Mouse (Mus musculus) forebrain, embryonic 11.5 days (tissue): Measurements from ENCODE around the gene Rtbdn. TPM values are rescaled to one million over a fixed set of nuclear protein-coding genes. Genes with fewer than 3 reads are reported as not detected.
"Not testable (repeated sequence)": the region's sequence is repeated elsewhere in the genome, so short reads cannot be mapped to it uniquely, and the experiment has no call there.

ENCODE experiments used
- ATAC-seq: fragments of 200-750 bp; cut with Nextera tagmentation; replicated peaks from 2 replicates; pipeline ENCODE4 v1.8.0; 2017; ENCODE audit warnings: moderate TSS enrichment; ENCODE audit not compliant: low FRiP score
- DNase-seq: peaks from one replicate; pipeline ENCODE4 v3.0.0-alpha.2; 2017; ENCODE audit warnings: low spot score
- H3K27ac ChIP-seq: fragments of 300-500 bp; sonication (generic); 2 replicates; pipeline ENCODE4 v1.5.1; 2014; ENCODE audit warnings: low read depth, low read length
- H3K27me3 ChIP-seq: fragments of 300-500 bp; sonication (generic); 2 replicates; pipeline ENCODE4 v1.6.1; 2014; ENCODE audit warnings: mild to moderate bottlenecking, low read length, mixed read lengths; ENCODE audit not compliant: control insufficient read depth, insufficient read depth
- H3K36me3 ChIP-seq: fragments of 300-500 bp; sonication (generic); 2 replicates; pipeline ENCODE4 v1.6.1; 2014; ENCODE audit warnings: mild to moderate bottlenecking, low read length, moderate library complexity, mixed read lengths; ENCODE audit not compliant: control insufficient read depth, insufficient read depth
- H3K4me1 ChIP-seq: fragments of 300-500 bp; sonication (generic); replicated peaks from 2 replicates; pipeline ENCODE4 v1.6.1; 2014; ENCODE audit warnings: low read length, mixed read lengths; ENCODE audit not compliant: control insufficient read depth, insufficient read depth
- H3K4me2 ChIP-seq: fragments of 300-500 bp; sonication (generic); 2 replicates; pipeline ENCODE4 v1.6.1; 2014; ENCODE audit warnings: low read depth, mild to moderate bottlenecking, low read length, moderate library complexity, mixed read lengths; ENCODE audit not compliant: severe bottlenecking
- H3K4me3 ChIP-seq: fragments of 300-500 bp; sonication (generic); 2 replicates; pipeline ENCODE4 v1.5.1; 2014; ENCODE audit warnings: low read depth, low read length
- H3K9ac ChIP-seq: fragments of 300-500 bp; sonication (generic); 2 replicates; pipeline ENCODE4 v1.6.1; 2014; ENCODE audit warnings: low read length
- H3K9me3 ChIP-seq: fragments of 300-500 bp; sonication (generic); 2 replicates; pipeline ENCODE4 v1.6.1; 2016; ENCODE audit warnings: low read length, mixed read lengths; ENCODE audit not compliant: control insufficient read depth
- WGBS: fragments of 180-500 bp; shearing (Covaris S2); extraction: QIAGEN DNeasy Blood & Tissue Kit; methylation state at CpG from one replicate; pipeline ENCODE4 v1.1.7; 2014; 5-methylcytosine and 5-hydroxymethylcytosine counted together
- polyA plus RNA-seq: library from polyadenylated mRNA; unstranded; fragments of >200 nt; fragmentation: Nextera tagmentation; extraction: Ambion mirVana; gene quantifications from 2 replicates; pipeline ENCODE4 v1.2.1, GENCODE M21; 2014

Rtbdn gene
- polyA plus RNA-seq, 1 experiment from 2014 or later, result 0.36 TPM

- H3K4me2 ChIP-seq, result peak overlapping the region; percentile 77; the same call in 1 of the 2 replicates
- H3K4me3 ChIP-seq, result peak overlapping the region; percentile 41; the same call in 1 of the 2 replicates
- not testable (repeated sequence) for H3K9me3 ChIP-seq, ATAC-seq, H3K27ac ChIP-seq, H3K36me3 ChIP-seq, H3K4me1 ChIP-seq, DNase-seq
- H3K27me3 ChIP-seq, result peaks cover 24% of the 10 kb centered on the region
- peak overlapping the region; percentile 13; the same call in 1 of the 2 replicates for H3K9ac ChIP-seq
- WGBS, result 29% methylated on average over 7 of the region's 7 CpGs
Measured at GRCm38 (mm10) chr8:84907979-84908378, 38.8 kb upstream of the Rtbdn start.

- Histone ChIP-seq H3K9me3 (no peaks in the 10 kb centered on the region), H3K27ac (no peak within 1 kb of the TSS), H3K4me3 (peak within 1 kb of the TSS; percentile 41), H3K27me3 (peaks cover 27% of the 10 kb centered on the region), H3K9ac (peak within 1 kb of the TSS; percentile 62), H3K4me1 (peaks cover 7% of the 10 kb centered on the region), H3K36me3 (no peaks in the 10 kb centered on the region), H3K4me2 (peak within 1 kb of the TSS; percentile 77)
- DNase-seq (peak; percentile 96), ATAC-seq (peak; percentile 88)
- under 1% methylated on average over 45 of the region's 45 CpGs for WGBS
Measured at GRCm38 (mm10) chr8:84908421-84909161, 38.2 kb upstream of the Rtbdn start, which contains the start of gene Dnase2a. Gene Dnase2a, plus strand, starts transcription at chr8:84908560.

GRCm38 (mm10) chr8:84909162-84909767 is 37.5 kb upstream of the Rtbdn start:
- H3K27ac ChIP-seq, result no peak overlapping the region
- WGBS, result 51% methylated on average over 20 of the region's 20 CpGs

DNA sequence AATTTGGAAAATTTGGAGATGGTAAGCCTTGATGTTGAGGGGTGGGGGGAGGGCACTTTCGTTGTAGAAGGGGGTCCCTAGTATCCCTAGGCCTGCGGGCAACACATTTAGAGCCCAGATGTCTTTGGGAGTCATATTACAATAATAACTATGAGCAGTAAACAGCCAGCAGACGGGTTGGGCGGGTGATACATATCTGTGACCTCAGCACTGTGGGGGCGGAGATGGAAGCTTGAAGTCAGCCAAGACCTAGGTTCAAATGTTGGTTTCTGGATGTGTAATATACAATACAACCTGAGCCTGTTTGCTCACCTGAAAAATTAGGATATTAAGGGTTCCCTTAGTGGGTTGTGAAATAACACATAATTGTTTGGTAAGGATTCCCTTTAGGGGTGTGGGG is 36.8 kb upstream of the Rtbdn start:
- no peak for DNase-seq
- Histone ChIP-seq H3K27me3 (peaks cover 31% of the 10 kb centered on the region), H3K27ac (no peak overlapping the region), H3K9me3 (no peaks in the 10 kb centered on the region), H3K4me2 (no peak overlapping the region), H3K4me1 (peaks cover 7% of the 10 kb centered on the region), H3K9ac (no peak overlapping the region), H3K36me3 (no peaks in the 10 kb centered on the region), H3K4me3 (no peak overlapping the region)
- WGBS, result 86% methylated on average over 5 of the region's 5 CpGs
- ATAC-seq, result no peak

More at GRCm38 (mm10) chr8:84909162-84909767, 37.5 kb upstream of the Rtbdn start:
- DNase-seq (no peak), ATAC-seq (0 out of 2 replicates have a peak, but pooled peaks have one; percentile 4)
- Histone ChIP-seq H3K36me3 (no peaks in the 10 kb centered on the region), H3K4me2 (peak overlapping the region; percentile 77), H3K27me3 (peaks cover 31% of the 10 kb centered on the region), H3K9ac (peak overlapping the region; percentile 62), H3K4me3 (peak overlapping the region; percentile 41), H3K4me1 (peaks cover 7% of the 10 kb centered on the region), H3K9me3 (no peaks in the 10 kb centered on the region)

DNA sequence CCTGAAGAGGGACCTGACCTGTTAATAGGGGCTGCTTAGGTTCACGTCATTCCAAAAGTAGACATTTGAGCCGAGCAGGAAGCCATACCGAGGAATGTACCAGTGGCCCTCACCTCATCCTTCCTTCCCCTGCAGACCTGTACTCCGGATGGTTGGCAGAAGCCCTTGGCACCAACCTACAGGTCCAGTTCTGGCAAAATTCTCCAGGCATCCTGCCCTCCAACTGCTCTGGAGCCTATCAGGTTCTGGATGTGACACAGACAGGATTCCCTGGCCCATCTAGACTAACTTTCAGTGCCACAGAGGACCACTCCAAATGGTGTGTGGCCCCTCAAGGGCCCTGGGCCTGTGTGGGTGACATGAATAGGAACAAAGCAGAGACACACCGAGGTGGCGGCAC is 36.2 kb upstream of the Rtbdn start:
- ATAC-seq, result no peak
- no peak overlapping the region for H3K4me2 ChIP-seq
- H3K4me1 ChIP-seq, result peaks cover 7% of the 10 kb centered on the region
- no peak overlapping the region for H3K9ac ChIP-seq
- DNase-seq, result no peak
- no peaks in the 10 kb centered on the region for H3K36me3 ChIP-seq
- H3K9me3 ChIP-seq, result no peaks in the 10 kb centered on the region; the same call in 1 of the 2 replicates
- H3K27me3 ChIP-seq, result peaks cover 31% of the 10 kb centered on the region
- 81% methylated on average over 6 of the region's 6 CpGs for WGBS
- no peak overlapping the region for H3K27ac ChIP-seq
- no peak overlapping the region for H3K4me3 ChIP-seq

- no peaks in the 10 kb centered on the region; the same call in 1 of the 2 replicates for H3K9me3 ChIP-seq
- H3K9ac ChIP-seq, result no peak overlapping the region
- peaks cover 31% of the 10 kb centered on the region for H3K27me3 ChIP-seq
- H3K4me3 ChIP-seq, result no peak overlapping the region
- 85% methylated on average over 9 of the region's 9 CpGs for WGBS
- ATAC-seq, result no peak
- no peak overlapping the region for H3K4me2 ChIP-seq
- H3K36me3 ChIP-seq, result no peaks in the 10 kb centered on the region
- H3K4me1 ChIP-seq, result peaks cover 7% of the 10 kb centered on the region
- no peak overlapping the region for H3K27ac ChIP-seq
- no peak for DNase-seq
Measured at GRCm38 (mm10) chr8:84911854-84912253, 34.9 kb upstream of the Rtbdn start.

GRCm38 (mm10) chr8:84912391-84912790 is 34.4 kb upstream of the Rtbdn start:
- DNase-seq, result no peak
- ATAC-seq, result no peak
- peaks cover 31% of the 10 kb centered on the region for H3K27me3 ChIP-seq
- H3K4me2 ChIP-seq, result peak overlapping the region; percentile 73
- WGBS, result 28% methylated on average over 27 of the region's 27 CpGs
- H3K4me3 ChIP-seq, result peak overlapping the region; percentile 32; the same call in 1 of the 2 replicates
- no peaks in the 10 kb centered on the region for H3K36me3 ChIP-seq
- H3K4me1 ChIP-seq, result peaks cover 7% of the 10 kb centered on the region
- no peaks in the 10 kb centered on the region; the same call in 1 of the 2 replicates for H3K9me3 ChIP-seq
- no peak overlapping the region; the same call in 1 of the 2 replicates for H3K9ac ChIP-seq
- no peak overlapping the region for H3K27ac ChIP-seq

DNA sequence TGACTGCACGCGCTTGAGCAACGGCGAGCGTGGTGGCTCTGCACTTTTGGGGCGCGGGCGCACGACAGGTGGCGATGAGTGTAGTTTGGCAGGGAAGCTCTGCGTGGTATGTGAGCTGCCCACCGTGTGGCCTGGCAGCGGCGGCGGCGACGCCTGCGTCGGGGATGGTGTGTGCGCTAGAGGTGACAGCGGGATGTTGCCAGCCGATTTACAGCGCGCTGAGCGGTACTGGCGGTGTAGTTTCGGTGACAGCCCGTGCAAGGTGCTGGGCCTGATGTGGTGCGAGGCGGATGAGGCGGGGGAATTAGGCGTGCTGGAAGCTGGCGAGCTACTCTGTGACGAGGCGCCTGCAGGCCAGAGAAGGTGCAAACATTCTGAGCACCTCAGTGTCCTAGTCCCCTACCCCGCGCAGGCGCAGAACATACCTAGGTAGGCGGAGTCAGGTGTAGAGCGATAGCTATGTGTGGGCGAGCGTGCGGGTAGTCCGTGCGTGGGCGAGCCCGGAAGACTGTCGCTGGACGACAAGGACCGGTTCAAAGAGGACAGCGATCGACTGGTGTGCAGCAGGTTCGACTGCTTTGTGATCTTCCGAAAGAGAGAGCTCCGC is 33.8 kb upstream of the Rtbdn start:
- H3K9me3 ChIP-seq, result no peaks in the 10 kb centered on the region; the same call in 1 of the 2 replicates
- peaks cover 31% of the 10 kb centered on the region for H3K27me3 ChIP-seq
- H3K4me2 ChIP-seq, result peak overlapping the region; percentile 73
- no peak overlapping the region for H3K27ac ChIP-seq
- H3K36me3 ChIP-seq, result no peaks in the 10 kb centered on the region
- ATAC-seq (0 out of 2 replicates have a peak, but pooled peaks have one; percentile 19), DNase-seq (peak; percentile 83)
- peak overlapping the region; percentile 53 for H3K9ac ChIP-seq
- 2% methylated on average over 55 of the region's 55 CpGs for WGBS
- peaks cover 7% of the 10 kb centered on the region for H3K4me1 ChIP-seq
- H3K4me3 ChIP-seq, result peak overlapping the region; percentile 32
